Mouse (Mus musculus) thymus, postnatal 10 days (tissue): Measurements from ENCODE around the gene Dnah11.

Experiments
- DNase-seq, 2 experiments: peaks; one replicate each; pipeline ENCODE4 v3.0.0; 2021; ENCODE audit warnings: low spot score in 2 of 2

The Dnah11 gene

GRCm38 (mm10) chr12:118198386-118199093 is at the start of gene Dnah11:
Gene Dnah11 (minus strand): TSS chr12:118199043.
- peak; percentile 5 to 37 for DNase-seq

- no peak for DNase-seq
Observed at GRCm38 (mm10) chr12:118221182-118221581, 22.3 kb upstream of the Dnah11 start.

GRCm38 (mm10) chr12:118220062-118220461 is 21.2 kb upstream of the Dnah11 start:
- DNase-seq, result no peak

GRCm38 (mm10) chr12:118212163-118212562 is 13.3 kb upstream of the Dnah11 start:
- DNase-seq, result no peak

GRCm38 (mm10) chr12:118196583-118196982 is 2.3 kb downstream of the Dnah11 start:
- DNase-seq, result no peak

GRCm38 (mm10) chr12:118189535-118189934 is 9.3 kb downstream of the Dnah11 start:
- no peak for DNase-seq

- DNase-seq, result no peak
Observed at GRCm38 (mm10) chr12:118187663-118188062, 11.2 kb downstream of the Dnah11 start.

GRCm38 (mm10) chr12:118186881-118187489 is 11.9 kb downstream of the Dnah11 start:
- DNase-seq, result no peak

GRCm38 (mm10) chr12:118186120-118186880 is 12.5 kb downstream of the Dnah11 start:
- no peak for DNase-seq

- no peak for DNase-seq
Observed at GRCm38 (mm10) chr12:118184731-118185130, 14.1 kb downstream of the Dnah11 start.

GRCm38 (mm10) chr12:118177756-118178155 is 21.1 kb downstream of the Dnah11 start:
- no peak for DNase-seq

GRCm38 (mm10) chr12:118164785-118165184 is 34.1 kb downstream of the Dnah11 start:
- DNase-seq, result no peak

- DNase-seq, result no peak
Observed at GRCm38 (mm10) chr12:118156986-118157385, 41.9 kb downstream of the Dnah11 start.

- no peak for DNase-seq
Observed at GRCm38 (mm10) chr12:118147521-118148033, 51.3 kb downstream of the Dnah11 start.

- no peak for DNase-seq
Observed at GRCm38 (mm10) chr12:118128116-118128515, 70.7 kb downstream of the Dnah11 start.

GRCm38 (mm10) chr12:118119668-118120067 is 79.2 kb downstream of the Dnah11 start:
- no peak for DNase-seq

GRCm38 (mm10) chr12:118112599-118112998 is 86.2 kb downstream of the Dnah11 start:
- no peak for DNase-seq

GRCm38 (mm10) chr12:118111896-118112295 is 86.9 kb downstream of the Dnah11 start:
- no peak for DNase-seq

- no peak for DNase-seq
Observed at GRCm38 (mm10) chr12:118107719-118108118, 91.1 kb downstream of the Dnah11 start.

- DNase-seq, result no peak
Observed at GRCm38 (mm10) chr12:118104520-118104919, 94.3 kb downstream of the Dnah11 start.

GRCm38 (mm10) chr12:118099694-118100093 is 99.1 kb downstream of the Dnah11 start:
- DNase-seq, result no peak

- DNase-seq, result no peak
Observed at GRCm38 (mm10) chr12:118098257-118098656, 100.6 kb downstream of the Dnah11 start.
